Mouse (Mus musculus): ENCODE results near the gene Eif6. TPM values are rescaled to one million over a fixed set of nuclear protein-coding genes. Genes with fewer than 3 reads are reported as not detected.

Gene Eif6
- total and polyA plus RNA-seq, 3 experiments: 349 to 408 TPM; not detected in 1

- TF ChIP-seq ZKSCAN1 (IDR thresholded peaks at IDR 0.05; ENCODE audit: low read depth, low read length): no peak
- peak; percentile 80 for TF ChIP-seq SMC3 (IDR thresholded peaks at IDR 0.05; ENCODE audit: low read depth, low read length)
- TF ChIP-seq GATA1 (IDR thresholded peaks at IDR 0.05; ENCODE audit: low read depth, low read length): no peak
- TF ChIP-seq SIN3A (IDR thresholded peaks at IDR 0.05; ENCODE audit: low read length): peak; percentile 24; the same call in 1 of the 2 replicates
- 0 out of 2 replicates have a peak, but pooled peaks have one; percentile 40 for TF ChIP-seq NRF1 (IDR thresholded peaks at IDR 0.05; ENCODE audit: insufficient read depth, low read depth, low read length, poor library complexity, severe bottlenecking)
- TF ChIP-seq CHD2 (IDR thresholded peaks at IDR 0.05; ENCODE audit: low read length): no peak
- TF ChIP-seq BHLHE40 (IDR thresholded peaks at IDR 0.05; ENCODE audit: borderline replicate concordance, low read depth, low read length): no peak
- TF ChIP-seq USF1 (IDR thresholded peaks at IDR 0.05; ENCODE audit: low read depth, low read length): no peak
- TF ChIP-seq CHD1 (IDR thresholded peaks at IDR 0.05; ENCODE audit: low read depth, low read length): no peak
- TF ChIP-seq MXI1 (IDR thresholded peaks at IDR 0.05; ENCODE audit: low read depth, low read length): no peak
- no peak for TF ChIP-seq JUND (IDR thresholded peaks at IDR 0.05; ENCODE audit: low read depth, low read length)
- no peak for TF ChIP-seq TAL1 (IDR thresholded peaks at IDR 0.05; ENCODE audit: low read length)
- TF ChIP-seq E2F4 (IDR thresholded peaks at IDR 0.05; ENCODE audit: borderline replicate concordance, low read depth, low read length): no peak
- TF ChIP-seq RAD21 (IDR thresholded peaks at IDR 0.05; ENCODE audit: low read depth, low read length): peak; percentile 78
- no peak for TF ChIP-seq TCF12 (IDR thresholded peaks at IDR 0.05; ENCODE audit: low read depth, low read length)
- TF ChIP-seq EP300 (IDR thresholded peaks at IDR 0.05; ENCODE audit: low read depth in 1 of 2, low read length in 2 of 2): no peak
- TF ChIP-seq MAZ (IDR thresholded peaks at IDR 0.05; ENCODE audit: low read depth, low read length): no peak
- no peak for TF ChIP-seq UBTF (IDR thresholded peaks at IDR 0.05; ENCODE audit: borderline replicate concordance, insufficient read depth, low read depth, low read length)
Measured at GRCm38 (mm10) chr2:155811821-155812396, 14.8 kb downstream of the Eif6 start (continued).

- no peak overlapping the region for H3K4me3 ChIP-seq (ENCODE audit: control insufficient read depth in 1 of 2, insufficient read depth in 1 of 2, low read depth in 2 of 2, low read length in 2 of 2)
- no peak overlapping the region for H3K27ac ChIP-seq (ENCODE audit: control insufficient read depth, low read depth, low read length)
- DNase-seq (ENCODE audit: low read depth, low spot score): no peak
- TF ChIP-seq POLR2AphosphoS5 (IDR thresholded peaks at IDR 0.05; ENCODE audit: borderline replicate concordance, low read depth, low read length) (no peak), POLR2AphosphoS2 (IDR thresholded peaks at IDR 0.05; ENCODE audit: low read length) (no peak), MAX (IDR thresholded peaks at IDR 0.05; ENCODE audit: low read length) (no peak), CHD2 (IDR thresholded peaks at IDR 0.05; ENCODE audit: low read length) (no peak), MEF2A (IDR thresholded peaks at IDR 0.05; ENCODE audit: extremely low read depth, insufficient replicate concordance, low read depth, low read length, poor library complexity, severe bottlenecking) (no peak), GATA1 (IDR thresholded peaks at IDR 0.05; ENCODE audit: low read depth, low read length) (no peak), ETS1 (IDR thresholded peaks at IDR 0.05; ENCODE audit: low read depth, low read length) (no peak), ELF1 (IDR thresholded peaks at IDR 0.05; ENCODE audit: low read depth, low read length) (no peak), MAZ (IDR thresholded peaks at IDR 0.05; ENCODE audit: low read depth, low read length) (no peak), ZKSCAN1 (IDR thresholded peaks at IDR 0.05; ENCODE audit: low read depth, low read length) (no peak), MAFK (IDR thresholded peaks at IDR 0.05; ENCODE audit: borderline replicate concordance, low read depth, low read length) (no peak), SMC3 (IDR thresholded peaks at IDR 0.05; ENCODE audit: low read depth, low read length) (no peak), JUND (IDR thresholded peaks at IDR 0.05; ENCODE audit: low read depth, low read length) (no peak), SIN3A (IDR thresholded peaks at IDR 0.05; ENCODE audit: low read length) (no peak)
- H3K4me1 ChIP-seq (ENCODE audit: control insufficient read depth in 1 of 2, insufficient read depth in 2 of 2, low read length in 2 of 2): peaks cover 0 to 7% of the 10 kb centered on the region in 2 experiments; a peak in 2 of 4 replicates
- no peaks in the 10 kb centered on the region for H3K27me3 ChIP-seq (ENCODE audit: control insufficient read depth in 1 of 2, insufficient read depth in 2 of 2, low read length in 2 of 2)
- H3K79me2 ChIP-seq (ENCODE audit: control insufficient read depth, insufficient read depth, low read length, poor library complexity): no peaks in the 10 kb centered on the region
- no peak overlapping the region for H3K9ac ChIP-seq (ENCODE audit: control insufficient read depth, low read depth, low read length, poor library complexity, severe bottlenecking)
- H3K9me3 ChIP-seq (replicated peaks; ENCODE audit: insufficient read depth, low read length): no peaks in the 10 kb centered on the region
- peaks cover 0 to under 1% of the 10 kb centered on the region in 2 experiments; a peak in 1 of 4 replicates for H3K36me3 ChIP-seq (ENCODE audit: control insufficient read depth in 1 of 2, insufficient read depth in 2 of 2, low read length in 2 of 2)
Measured at GRCm38 (mm10) chr2:155809620-155810019, 17.1 kb downstream of the Eif6 start.

Measured in MEL (cell line).